Mouse (Mus musculus): ENCODE measurements around the gene Sphk2. TPM values are rescaled to one million over a fixed set of nuclear protein-coding genes. Genes with fewer than 3 reads are reported as not detected.

The Sphk2 gene
- total RNA-seq, 1 experiment from 2014 or later, result 25.5 TPM

DNA sequence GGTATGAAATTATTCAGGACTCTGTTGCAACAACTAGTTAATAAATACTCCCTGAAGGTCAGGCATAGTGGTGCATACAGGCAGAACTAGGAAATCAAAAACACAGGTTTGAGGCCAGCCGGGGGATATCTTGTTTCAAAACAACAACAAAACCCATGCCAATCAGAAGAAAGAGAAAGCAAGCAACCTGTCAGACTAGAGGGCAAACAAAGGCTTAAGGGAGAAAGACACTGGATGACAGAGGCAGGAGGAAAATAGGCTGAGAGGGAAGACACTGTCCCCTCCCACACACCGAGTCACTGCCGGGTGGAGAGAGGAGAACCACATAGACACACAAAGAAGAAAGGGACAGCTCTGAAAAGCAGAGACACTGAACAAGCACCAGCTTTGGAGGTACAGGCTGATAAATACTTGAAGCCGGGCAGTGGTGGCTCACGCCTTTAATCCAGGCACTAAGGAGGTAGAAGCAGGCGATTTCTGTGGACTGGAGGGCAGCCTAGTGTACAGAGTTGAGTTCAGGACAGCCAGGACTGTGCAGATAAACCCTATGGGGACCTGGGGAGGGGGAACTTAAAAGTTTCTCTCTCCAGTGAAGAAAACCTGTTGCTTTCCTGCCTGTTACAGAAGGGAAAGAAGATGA, 3.8 kb downstream of the Sphk2 start:
- no peak for ATAC-seq (ENCODE audit: extremely low read depth, insufficient number of reproducible peaks, low FRiP score, poor library complexity, severe bottlenecking)

DNA sequence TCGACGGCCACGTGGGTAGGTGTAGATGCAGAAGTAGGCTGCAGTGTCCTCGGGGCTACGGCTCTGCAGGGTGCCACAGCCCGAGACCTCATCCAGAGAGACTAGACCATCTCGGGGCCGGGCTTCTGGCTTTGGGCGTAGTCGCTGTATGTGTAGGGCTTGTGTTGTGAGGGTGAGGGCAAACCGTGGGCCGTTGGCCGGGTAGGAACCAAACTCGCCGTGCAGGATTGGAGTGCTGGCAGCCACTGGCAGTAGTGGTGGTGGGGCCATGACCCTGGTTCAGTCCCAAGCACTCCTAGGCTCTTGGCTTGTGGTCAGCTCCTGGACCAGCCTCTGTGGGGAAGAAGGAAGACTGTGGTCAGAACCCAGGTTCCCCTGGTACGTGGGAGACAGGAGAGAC, 4.4 kb downstream of the Sphk2 start:
- ATAC-seq (ENCODE audit: extremely low read depth, insufficient number of reproducible peaks, low FRiP score, poor library complexity, severe bottlenecking), result no peak

DNA sequence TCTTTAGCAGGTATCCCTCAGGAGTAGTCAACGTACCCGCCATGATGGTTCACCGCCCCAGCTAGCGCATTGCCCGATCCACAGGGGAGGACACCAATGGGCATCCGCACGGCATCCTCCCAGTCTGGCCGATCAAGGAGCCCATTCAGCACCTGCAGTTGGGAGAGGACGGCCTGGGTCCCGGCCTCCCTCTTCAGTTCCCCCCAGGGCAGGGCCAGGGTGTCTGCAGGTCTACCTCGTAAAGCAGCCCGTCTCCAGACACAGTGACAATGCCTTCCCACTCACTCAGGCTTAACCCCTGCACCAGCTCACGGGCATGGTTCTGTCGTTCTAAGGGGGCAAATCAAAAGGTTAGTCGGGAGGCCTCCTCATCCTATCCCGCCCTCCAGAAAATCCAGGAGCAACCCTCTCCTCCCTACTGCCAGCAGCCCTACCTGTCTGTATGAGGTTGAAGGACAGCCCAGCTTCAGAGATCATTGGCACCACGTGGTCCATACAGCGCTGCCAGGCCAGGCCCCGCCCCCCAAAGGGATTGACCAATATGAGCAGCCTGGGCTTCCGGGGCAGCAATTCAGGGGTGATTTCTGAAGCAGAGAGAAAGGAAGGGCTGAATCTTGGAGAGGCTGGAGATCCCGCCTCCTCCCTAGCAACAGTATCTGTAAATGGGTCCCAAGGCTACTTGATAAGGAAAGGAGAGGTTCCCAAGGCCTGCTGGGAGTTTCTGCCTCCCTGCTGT, 5.6 kb downstream of the Sphk2 start:
- ATAC-seq (ENCODE audit: extremely low read depth, insufficient number of reproducible peaks, low FRiP score, poor library complexity, severe bottlenecking), result no peak

DNA sequence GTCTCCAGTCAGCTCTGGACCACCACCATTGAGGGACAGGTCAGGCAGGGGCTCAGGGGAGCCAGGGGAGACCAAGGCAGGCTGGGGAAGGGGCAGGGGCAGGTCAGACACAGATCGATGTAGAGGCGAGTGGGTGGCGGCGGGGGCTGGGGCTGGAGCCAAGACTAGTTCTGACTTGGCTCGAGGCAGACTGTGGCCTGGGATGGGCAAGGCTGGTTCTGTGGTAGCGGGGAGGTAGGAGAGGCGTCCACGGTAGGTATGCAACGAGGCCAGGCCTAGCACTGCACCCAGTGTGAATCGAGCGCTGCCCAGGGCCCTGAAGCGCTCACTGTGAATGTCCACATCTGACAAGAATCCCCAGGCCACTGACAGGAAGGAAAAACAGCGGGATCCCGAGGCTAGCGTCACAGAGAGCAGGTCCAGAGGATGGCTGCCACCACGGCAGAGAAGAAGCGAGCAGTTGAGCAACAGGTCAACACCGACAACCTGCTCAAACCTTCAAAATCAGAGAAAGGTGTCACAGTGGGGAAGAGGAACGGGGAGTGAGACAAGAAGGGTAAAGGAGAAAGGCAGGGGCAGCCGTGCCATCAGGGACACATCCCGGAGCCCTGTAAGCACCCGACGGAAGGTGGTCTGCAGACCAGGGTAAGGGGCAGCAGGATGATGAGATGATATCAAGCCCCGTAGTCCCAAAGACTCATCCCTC, 6.3 kb downstream of the Sphk2 start:
- no peak for ATAC-seq (ENCODE audit: extremely low read depth, insufficient number of reproducible peaks, low FRiP score, poor library complexity, severe bottlenecking)

DNA sequence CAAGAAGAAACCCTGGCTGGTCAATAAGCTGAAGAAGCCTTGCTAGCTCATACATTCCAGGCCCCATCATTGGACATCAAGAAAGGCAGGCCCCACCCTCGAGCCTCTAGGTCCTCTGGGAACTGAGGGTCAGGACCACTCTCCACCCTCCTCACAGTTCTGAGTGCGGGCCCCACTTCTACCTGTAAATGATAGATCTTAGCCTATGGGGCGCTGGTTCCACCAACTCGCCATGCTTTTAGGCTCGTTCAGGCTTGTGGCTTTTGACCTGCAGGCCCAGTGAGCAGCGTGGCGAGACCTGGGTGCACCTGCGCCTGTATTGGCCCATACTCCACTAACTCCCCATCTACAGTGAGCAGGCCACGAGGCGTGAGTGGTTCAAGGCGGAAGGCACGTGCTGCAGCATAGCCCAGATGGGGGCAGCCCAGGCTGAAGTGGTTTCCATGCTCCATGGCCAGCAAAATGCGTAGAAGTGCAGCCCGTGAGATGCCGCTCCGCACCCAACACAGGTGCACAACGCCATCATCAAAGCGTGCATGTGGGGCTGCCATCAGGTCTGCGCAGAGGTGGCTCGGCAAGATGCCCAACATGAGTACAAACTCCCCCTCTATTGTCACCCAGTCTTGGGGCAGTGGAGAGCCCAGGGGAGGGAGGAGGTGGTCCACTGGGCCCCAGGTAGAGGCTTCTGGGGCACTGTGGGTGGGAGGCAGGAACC, 7.2 kb downstream of the Sphk2 start:
- no peak for ATAC-seq (ENCODE audit: extremely low read depth, insufficient number of reproducible peaks, low FRiP score, poor library complexity, severe bottlenecking)

DNA sequence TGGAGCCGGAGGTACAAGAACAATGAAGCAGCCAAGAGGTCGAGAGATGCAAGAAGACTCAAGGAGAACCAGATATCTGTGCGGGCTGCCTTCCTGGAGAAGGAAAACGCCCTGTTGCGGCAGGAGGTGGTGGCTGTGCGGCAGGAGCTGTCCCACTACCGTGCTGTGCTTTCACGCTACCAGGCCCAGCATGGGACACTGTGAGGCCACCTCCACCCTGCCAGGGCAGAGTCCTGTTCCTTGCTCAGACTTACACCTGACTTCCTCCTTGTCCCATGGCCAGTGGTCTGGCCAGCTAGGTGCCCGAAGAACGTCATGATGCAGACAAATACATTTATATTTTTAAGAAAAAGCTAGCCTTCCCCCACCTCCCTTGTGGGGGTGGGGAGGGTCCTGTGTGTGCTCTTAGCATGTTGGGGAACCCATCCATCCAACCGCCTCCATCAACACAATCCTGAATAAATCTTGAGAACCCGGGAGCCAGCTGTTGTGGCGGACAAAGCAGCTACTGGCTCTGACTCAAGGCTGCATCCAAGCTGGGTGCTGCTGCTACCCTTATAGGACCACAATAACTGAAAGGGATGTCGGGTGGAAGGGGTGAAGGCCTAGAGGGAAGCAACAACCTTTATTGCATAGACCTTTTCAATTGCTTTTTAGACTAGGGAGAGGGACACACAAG, 8.0 kb downstream of the Sphk2 start:
- no peak for ATAC-seq (ENCODE audit: extremely low read depth, insufficient number of reproducible peaks, low FRiP score, poor library complexity, severe bottlenecking)

DNA sequence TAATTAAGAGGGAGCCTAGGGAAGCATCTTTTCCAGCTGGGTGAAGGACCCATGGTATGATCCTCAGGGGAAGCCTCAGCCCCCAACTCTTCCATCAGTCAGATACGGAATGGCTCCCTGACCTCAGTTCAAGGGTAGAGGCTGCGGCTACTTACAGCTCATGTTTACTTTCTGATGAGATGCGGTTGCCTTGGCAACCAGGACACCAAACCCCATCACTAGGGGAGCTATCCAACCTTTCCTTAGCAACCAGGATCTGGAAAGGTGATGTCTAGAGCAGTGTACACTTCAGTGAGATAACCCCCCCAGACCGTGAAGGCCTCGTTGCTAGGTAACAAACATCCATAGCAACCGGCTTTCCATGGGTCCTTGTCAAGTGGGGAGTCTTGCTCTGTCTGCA, 8.8 kb downstream of the Sphk2 start:
- no peak for ATAC-seq (ENCODE audit: extremely low read depth, insufficient number of reproducible peaks, low FRiP score, poor library complexity, severe bottlenecking)

DNA sequence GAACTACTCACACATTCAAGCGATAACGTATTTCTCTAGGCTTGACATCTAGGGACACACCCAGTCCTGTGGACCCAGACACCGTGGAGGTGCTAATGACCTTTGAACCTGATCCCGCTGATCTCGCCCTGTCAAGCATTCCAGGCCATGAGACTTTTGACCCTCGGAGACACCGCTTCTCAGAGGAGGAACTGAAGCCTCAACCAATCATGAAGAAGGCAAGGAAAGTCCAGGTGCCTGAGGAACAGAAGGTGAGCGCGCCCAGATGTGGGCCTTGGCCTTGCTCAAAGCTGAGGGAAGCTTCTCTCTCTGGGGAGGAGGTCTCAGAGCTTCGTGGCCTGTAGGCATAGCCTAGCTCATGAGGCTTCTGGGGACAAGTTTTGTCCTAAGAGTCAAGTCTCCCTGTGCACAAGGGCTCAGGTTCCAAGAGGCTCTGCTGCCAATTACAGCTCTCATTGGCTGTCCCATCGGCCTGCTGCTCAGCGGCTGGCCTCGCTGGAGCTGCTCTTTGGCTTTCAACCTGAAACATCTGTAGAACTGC, 9.5 kb downstream of the Sphk2 start:
- ATAC-seq (ENCODE audit: extremely low read depth, insufficient number of reproducible peaks, low FRiP score, poor library complexity, severe bottlenecking), result no peak

DNA sequence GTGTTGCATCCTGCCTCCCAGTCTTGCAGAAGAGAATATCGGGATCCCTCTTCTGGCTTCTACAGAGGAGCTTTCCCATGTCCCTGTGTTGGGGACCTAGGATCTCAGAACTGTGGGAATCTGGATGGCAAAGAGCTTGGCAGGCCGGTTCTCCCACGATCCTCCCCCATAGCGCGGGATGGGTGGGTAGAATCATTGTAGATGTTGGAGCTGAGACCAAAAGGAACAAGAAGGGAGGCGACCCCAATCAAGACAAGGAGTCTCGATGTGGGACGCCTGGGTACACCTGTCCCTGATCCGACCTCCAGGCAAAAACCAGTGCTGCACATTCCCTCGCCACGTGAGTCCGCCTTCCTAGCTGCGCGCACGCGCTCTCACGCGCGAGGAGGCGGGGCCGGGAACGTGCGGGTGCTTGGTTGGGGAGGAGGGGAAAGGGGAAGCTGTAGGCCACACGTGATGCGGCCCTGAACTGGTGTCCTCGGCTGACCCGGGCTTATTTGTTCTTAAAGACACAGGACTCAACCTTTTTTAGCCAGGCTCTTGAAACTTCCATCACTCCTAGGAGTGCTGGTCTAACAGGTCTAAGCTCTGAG, 10.3 kb downstream of the Sphk2 start:
- peak; percentile 59 for ATAC-seq (ENCODE audit: extremely low read depth, insufficient number of reproducible peaks, low FRiP score, poor library complexity, severe bottlenecking)

DNA sequence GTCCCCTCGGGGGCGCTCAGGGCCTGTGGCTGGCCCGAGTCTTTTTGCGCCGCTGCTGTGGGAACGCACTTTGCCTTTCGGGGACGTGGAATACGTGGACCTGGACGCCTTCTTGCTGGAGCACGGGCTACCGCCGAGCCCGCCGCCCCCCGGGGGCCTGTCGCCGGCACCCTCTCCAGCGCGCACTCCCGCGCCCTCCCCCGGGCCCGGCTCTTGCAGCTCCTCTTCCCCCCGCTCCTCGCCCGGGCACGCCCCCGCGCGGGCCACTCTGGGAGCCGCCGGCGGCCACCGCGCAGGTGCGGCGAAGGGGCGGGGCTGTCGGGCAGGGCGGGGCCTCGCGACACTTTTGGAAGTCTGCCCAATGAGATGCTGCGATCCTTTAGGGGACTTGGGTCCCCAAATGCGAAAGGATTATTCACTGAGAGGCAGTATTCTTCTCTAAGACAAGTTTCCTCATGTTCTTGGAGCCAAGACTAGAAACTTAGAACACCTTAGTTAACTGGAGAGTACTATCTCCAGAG, 11.0 kb downstream of the Sphk2 start:
- ATAC-seq (ENCODE audit: extremely low read depth, insufficient number of reproducible peaks, low FRiP score, poor library complexity, severe bottlenecking), result no peak

DNA sequence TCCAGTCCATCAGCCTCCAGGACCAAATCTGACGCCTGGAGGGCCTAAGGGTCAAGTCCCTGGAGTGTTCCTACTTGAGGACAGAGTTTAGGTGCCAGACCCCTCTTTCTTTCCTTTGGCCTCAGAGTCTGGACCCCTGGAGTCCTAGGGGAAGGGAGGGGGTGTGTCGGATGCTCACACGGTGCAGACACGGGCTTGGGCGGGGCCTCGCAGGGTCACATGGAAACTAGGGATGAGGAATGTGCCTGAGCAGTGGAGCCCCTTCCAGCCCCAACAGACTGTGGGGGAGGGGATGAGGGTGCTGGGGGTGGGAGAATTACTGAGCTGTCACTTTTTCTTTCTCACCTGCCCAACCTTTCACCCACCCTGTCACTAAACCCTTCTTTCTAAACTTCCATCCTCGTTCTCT, 11.9 kb downstream of the Sphk2 start:
- ATAC-seq (ENCODE audit: extremely low read depth, insufficient number of reproducible peaks, low FRiP score, poor library complexity, severe bottlenecking), result no peak

DNA sequence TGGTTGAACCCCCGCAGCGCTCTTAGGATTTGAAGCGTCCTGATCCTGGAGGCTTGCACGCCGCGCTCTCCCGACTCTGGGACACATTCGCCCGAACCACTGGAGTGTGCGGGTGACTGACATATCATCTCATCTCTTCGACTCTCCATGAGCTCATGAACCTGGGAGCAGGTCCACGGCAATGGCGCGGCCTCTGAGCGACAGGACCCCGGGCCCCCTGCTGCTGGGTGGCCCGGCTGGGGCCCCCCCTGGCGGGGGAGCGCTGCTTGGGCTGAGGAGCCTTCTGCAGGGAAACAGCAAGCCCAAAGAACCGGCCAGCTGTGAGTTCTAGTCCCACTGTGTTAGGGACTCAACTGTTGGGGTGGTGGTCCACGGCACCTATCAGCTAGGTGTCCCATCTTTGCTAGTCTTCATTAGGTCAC, 12.3 kb downstream of the Sphk2 start:
- no peak for ATAC-seq (ENCODE audit: extremely low read depth, insufficient number of reproducible peaks, low FRiP score, poor library complexity, severe bottlenecking)

DNA sequence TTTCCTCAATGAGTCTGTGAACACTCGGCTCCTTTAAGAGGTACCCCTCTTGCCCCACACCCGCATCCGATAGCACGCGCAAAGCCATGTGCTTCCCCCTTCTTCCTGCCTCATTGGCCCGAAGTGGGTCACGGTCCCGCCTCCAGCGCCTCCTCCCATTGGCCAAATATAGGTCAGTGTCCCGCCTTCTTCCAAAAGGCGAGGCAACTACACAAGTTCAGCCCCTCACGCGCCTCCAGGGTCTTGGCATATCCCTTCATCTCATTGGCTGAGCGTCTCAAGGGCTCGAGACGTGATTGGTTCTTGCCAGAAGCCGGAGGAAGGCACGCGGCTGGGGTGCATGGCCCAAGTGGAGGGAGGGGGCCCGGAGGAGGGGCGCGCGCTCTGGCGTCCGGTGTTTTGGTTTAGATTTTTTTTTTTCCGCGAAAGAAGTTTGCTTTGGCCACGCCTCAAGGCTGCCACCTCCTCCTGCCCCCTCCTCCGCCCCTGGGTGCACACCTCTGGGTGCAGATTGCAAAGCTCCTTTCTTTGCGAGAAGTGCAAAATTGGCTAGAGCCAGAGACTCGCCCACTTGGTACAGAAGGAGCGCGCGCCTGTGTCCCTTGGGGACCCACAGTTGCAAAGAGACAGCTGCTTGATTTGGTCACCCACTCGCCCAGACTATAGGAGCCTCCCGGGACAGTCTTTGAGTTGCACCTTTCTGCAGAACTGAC, 12.9 kb downstream of the Sphk2 start, which contains the start of gene Dbp:
TSS of gene Dbp (plus strand) at position 359 of the 713 bp plus-strand sequence.
- peak; percentile 80 for ATAC-seq (ENCODE audit: extremely low read depth, insufficient number of reproducible peaks, low FRiP score, poor library complexity, severe bottlenecking)

DNA sequence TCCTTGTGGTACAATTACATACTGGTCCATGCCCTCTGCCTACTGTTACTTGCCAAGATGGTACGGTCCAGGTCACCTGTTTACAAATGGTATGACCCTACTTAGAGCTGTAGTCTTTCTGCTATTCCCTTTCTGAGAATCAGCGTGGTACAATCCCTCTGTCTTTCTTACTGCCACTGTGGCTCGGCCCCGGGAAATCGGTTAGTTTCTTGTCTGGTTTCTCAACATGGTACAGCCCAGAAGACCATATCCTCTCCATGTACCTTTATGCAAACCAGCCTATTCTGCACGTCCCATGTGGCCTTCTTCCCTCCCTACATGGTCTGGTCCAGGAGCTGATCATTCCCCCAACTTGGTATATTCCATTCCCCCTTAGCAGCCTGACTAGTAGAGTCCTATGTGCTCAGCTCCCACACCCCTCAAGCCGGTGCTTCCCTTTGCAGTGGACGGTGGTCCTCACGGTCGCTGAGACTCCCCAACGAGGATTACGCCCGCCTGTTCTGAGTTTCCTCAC, 13.7 kb downstream of the Sphk2 start:
- ATAC-seq (ENCODE audit: extremely low read depth, insufficient number of reproducible peaks, low FRiP score, poor library complexity, severe bottlenecking), result no peak

DNA sequence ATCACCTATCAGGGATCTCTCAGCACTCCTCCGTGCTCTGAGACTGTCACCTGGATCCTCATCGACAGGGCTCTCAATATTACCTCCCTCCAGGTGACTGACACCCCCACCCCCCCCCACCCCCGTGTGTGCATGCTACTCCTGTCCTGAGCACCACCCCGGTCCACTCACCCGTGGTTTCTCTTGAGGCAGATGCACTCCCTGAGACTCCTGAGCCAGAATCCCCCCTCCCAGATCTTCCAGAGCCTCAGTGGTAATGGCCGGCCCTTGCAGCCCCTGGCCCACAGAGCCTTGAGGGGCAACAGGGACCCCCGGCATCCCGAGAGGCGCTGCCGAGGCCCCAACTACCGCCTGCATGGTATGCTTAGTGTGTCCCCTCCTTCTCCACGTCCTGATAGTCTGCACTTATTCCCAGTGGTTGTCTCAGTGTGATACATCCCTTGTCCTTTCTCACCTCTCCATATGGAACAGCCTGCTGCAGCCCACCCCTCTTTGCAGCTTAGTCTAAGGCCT, 14.2 kb downstream of the Sphk2 start:
- ATAC-seq (ENCODE audit: extremely low read depth, insufficient number of reproducible peaks, low FRiP score, poor library complexity, severe bottlenecking), result no peak

DNA sequence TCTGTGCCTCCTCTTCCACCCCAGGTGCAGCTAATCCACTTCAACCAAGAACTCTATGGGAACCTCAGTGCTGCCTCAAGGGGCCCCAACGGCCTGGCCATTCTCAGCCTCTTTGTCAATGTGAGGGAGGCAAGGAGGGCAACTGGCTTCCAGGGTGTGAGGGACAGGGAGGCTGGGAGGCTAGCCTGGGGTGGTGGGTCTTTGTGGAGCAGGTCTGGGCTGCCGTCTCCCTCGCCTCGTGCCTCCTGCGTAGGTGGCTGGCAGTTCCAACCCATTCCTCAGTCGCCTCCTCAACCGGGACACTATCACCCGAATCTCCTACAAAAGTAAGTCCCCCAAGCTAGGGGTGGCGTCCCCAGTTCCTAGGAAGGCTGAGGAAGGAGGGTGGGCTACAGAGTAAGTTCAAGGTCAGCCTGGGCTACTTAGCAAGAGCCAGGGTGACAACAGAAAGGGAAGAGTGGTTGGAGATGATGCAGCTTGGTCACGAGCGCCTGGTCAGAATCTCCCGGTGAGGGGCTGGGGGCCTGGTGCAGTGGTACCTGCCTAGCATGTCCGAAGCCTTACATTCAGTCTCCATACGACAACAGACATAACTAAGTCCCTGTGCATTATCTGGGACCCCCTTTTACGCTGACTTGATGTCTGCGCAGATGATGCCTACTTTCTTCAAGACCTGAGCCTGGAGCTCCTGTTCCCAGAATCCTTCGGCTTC, 14.8 kb downstream of the Sphk2 start:
- ATAC-seq (ENCODE audit: extremely low read depth, insufficient number of reproducible peaks, low FRiP score, poor library complexity, severe bottlenecking), result no peak

DNA sequence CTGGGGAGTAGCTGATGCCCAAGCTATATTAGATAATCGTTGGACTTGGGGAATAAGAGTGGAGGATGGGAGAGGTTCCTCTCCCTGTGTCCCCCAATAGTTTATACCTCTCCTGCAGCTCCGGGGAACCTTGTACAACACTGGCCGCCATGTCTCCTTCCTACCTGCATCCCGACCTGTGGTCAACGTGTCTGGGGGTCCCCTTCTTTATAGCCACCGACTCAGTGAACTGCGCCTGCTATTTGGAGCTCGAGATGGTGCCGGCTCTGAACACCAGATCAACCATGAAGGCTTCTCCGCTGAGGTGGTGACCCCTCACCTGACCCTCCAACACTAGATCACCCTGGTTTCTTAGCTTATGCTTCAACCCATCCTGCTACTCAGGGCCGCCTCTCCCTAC, 15.5 kb downstream of the Sphk2 start:
- ATAC-seq (ENCODE audit: extremely low read depth, insufficient number of reproducible peaks, low FRiP score, poor library complexity, severe bottlenecking), result no peak
